Mouse (Mus musculus) cerebellum, adult 2 months (tissue): Measurements from ENCODE around the gene Bhlhe41.

Source experiments
- CTCF ChIP-seq: fragments of 200-500 bp; IDR thresholded peaks from 2 replicates; pipeline ENCODE4 v1.5.1; 2011; ENCODE audit warnings: low read depth, mild to moderate bottlenecking, control low read depth, low read length, moderate library complexity, borderline replicate concordance; ENCODE audit not compliant: insufficient read depth
- POLR2A ChIP-seq: fragments of 200-500 bp; IDR thresholded peaks from 2 replicates; pipeline ENCODE4 v1.6.1; 2011; ENCODE audit warnings: low read length, control low read depth, borderline replicate concordance; ENCODE audit not compliant: insufficient read depth

- no peak for TF ChIP-seq CTCF
- TF ChIP-seq POLR2A, result no peak
Observed at GRCm38 (mm10) chr6:145819151-145819550, 46.2 kb downstream of the Bhlhe41 start.
